Mouse (Mus musculus) stomach, embryonic 15.5 days (tissue): Measurements from ENCODE around the gene Mapt. TPM values are rescaled to one million over a fixed set of nuclear protein-coding genes. Genes with fewer than 3 reads are reported as not detected.

Experiments
- ATAC-seq: fragments of 200-750 bp; cut with Nextera tagmentation; 2 replicates; pipeline ENCODE4 v1.8.0; 2017; ENCODE audit warnings: low read depth, moderate number of reproducible peaks, moderate TSS enrichment; ENCODE audit not compliant: insufficient read depth, low FRiP score
- H3K27ac ChIP-seq: fragments of 300-500 bp; sonication (generic); 2 replicates; pipeline ENCODE4 v1.5.1; 2015; ENCODE audit warnings: mild to moderate bottlenecking, inconsistent platforms
- H3K27me3 ChIP-seq: fragments of 300-500 bp; sonication (generic); replicated peaks from 2 replicates; pipeline ENCODE4 v1.6.1; 2015; ENCODE audit warnings: inconsistent platforms
- H3K36me3 ChIP-seq: fragments of 300-500 bp; sonication (generic); 2 replicates; pipeline ENCODE4 v1.6.1; 2015; ENCODE audit warnings: inconsistent platforms
- H3K4me1 ChIP-seq: fragments of 300-500 bp; sonication (generic); 2 replicates; pipeline ENCODE4 v1.6.1; 2015; ENCODE audit warnings: inconsistent platforms
- H3K4me2 ChIP-seq: fragments of 300-500 bp; sonication (generic); 2 replicates; pipeline ENCODE4 v1.6.1; 2015; ENCODE audit warnings: mild to moderate bottlenecking, inconsistent platforms
- H3K4me3 ChIP-seq: fragments of 300-500 bp; sonication (generic); replicated peaks from 2 replicates; pipeline ENCODE4 v1.5.1; 2015; ENCODE audit warnings: inconsistent platforms
- H3K9ac ChIP-seq: fragments of 300-500 bp; sonication (generic); 2 replicates; pipeline ENCODE4 v1.6.1; 2015; ENCODE audit warnings: inconsistent platforms
- H3K9me3 ChIP-seq: fragments of 300-500 bp; sonication (generic); 2 replicates; pipeline ENCODE4 v1.6.1; 2016; ENCODE audit warnings: inconsistent platforms
- WGBS: fragments of 180-500 bp; shearing (Covaris S2); methylation state at CpG from one replicate; pipeline ENCODE4 v1.1.7; 2015; 5-methylcytosine and 5-hydroxymethylcytosine counted together
- polyA plus RNA-seq: library from polyadenylated mRNA; unstranded; fragments of >200 nt; fragmentation: Nextera tagmentation; extraction: Ambion mirVana; gene quantifications from 2 replicates; pipeline ENCODE4 v1.2.1, GENCODE M21; 2015

The Mapt gene
- polyA plus RNA-seq, 1 experiment from 2014 or later, result 15.4 TPM

DNA sequence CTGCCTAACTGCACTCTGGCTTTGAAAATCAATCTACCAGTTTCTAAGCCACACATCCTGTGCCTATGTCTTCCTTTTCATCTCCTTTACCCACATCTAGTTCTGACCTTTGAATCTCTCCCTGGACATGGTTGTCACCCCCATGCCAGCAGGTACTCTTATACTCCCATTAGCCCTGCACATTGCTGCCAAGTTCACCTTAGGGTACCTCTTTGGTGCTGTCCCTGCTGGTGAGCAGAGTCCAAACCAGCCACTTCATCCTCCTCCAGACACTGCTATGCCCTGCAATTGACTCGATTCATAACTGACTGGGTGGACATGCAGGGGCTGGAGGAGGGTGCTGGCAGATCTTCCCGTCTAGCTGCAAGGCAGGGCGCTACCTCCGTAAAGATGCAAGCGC, 50.3 kb downstream of the Mapt start:
- Histone ChIP-seq H3K36me3 (no peaks in the 10 kb centered on the region), H3K4me3 (no peak overlapping the region), H3K9ac (no peak overlapping the region), H3K9me3 (no peaks in the 10 kb centered on the region), H3K4me1 (peaks cover 4% of the 10 kb centered on the region; the same call in 1 of the 2 replicates), H3K27me3 (no peaks in the 10 kb centered on the region), H3K4me2 (no peak overlapping the region), H3K27ac (no peak overlapping the region)
- 79% methylated on average over 5 of the region's 5 CpGs for WGBS
- ATAC-seq, result no peak

GRCm38 (mm10) chr11:104287113-104287512, 55.9 kb downstream of the Mapt start:
- Histone ChIP-seq H3K4me1 (peaks cover 9% of the 10 kb centered on the region), H3K9me3 (no peaks in the 10 kb centered on the region), H3K27me3 (no peaks in the 10 kb centered on the region), H3K27ac (no peak overlapping the region), H3K4me3 (no peak overlapping the region), H3K9ac (no peak overlapping the region), H3K36me3 (no peaks in the 10 kb centered on the region), H3K4me2 (no peak overlapping the region)
- WGBS, result 93% methylated on average over 18 of the region's 18 CpGs
- no peak for ATAC-seq

- no peak overlapping the region for H3K4me2 ChIP-seq
- H3K27ac ChIP-seq, result peak overlapping the region; percentile 85
- no peaks in the 10 kb centered on the region for H3K27me3 ChIP-seq
- ATAC-seq, result no peak
- no peak overlapping the region for H3K9ac ChIP-seq
- peaks cover 9% of the 10 kb centered on the region for H3K4me1 ChIP-seq
- 57% methylated on average over 6 of the region's 6 CpGs for whole genome bisulfite sequencing
- no peaks in the 10 kb centered on the region for H3K9me3 ChIP-seq
- H3K36me3 ChIP-seq, result no peaks in the 10 kb centered on the region
- H3K4me3 ChIP-seq, result no peak overlapping the region
These were observed 57.6 kb downstream of the Mapt start for GRCm38 (mm10) chr11:104288835-104289198.

DNA sequence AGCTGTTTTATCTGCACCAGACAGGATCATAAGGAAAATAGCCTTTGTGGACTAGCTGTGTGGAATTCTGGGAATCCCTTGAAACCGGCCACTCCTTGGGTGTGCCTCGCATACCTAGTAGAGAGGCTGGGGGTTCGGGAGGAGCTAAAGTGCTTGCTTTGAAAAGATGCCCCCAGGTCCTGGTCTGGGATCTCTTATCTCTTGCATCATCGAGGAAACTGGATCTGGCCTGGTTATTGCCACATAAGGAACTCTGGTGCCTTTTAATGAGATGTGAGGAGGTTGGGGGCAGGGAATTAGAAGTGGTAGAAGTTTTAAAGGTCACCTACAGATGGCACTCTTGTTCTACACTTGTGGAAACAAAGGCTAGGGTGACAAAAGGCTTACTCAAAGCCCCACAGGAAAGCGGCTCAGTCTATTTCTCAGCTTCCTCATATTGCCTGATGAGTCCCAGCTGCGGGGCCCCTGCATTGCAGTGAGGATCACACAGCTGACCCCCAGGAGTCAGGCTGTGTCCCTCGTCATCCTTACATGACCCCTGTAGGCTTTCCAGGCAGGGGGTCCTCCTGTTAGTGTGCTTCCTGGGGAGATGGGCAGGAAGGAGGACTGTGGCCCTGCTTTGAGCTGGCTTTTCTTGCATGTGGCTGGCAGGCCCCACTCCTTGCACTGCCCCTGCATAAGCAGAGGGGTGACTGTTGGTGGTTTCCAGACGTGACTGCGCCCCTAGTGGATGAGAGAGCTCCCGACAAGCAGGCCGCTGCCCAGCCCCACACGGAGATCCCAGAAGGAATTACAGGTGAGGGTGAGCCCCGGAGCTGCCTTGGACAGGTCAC, 58.2 kb downstream of the Mapt start:
- Histone ChIP-seq H3K27me3 (no peaks in the 10 kb centered on the region), H3K9me3 (no peaks in the 10 kb centered on the region), H3K36me3 (no peaks in the 10 kb centered on the region), H3K4me2 (peak overlapping the region; percentile 16; the same call in 1 of the 2 replicates), H3K9ac (no peak overlapping the region), H3K4me3 (no peak overlapping the region), H3K4me1 (peaks cover 9% of the 10 kb centered on the region), H3K27ac (peak overlapping the region; percentile 85)
- WGBS, result 21% methylated on average over 13 of the region's 13 CpGs
- ATAC-seq, result peak; percentile 65

- Histone ChIP-seq H3K9ac (no peak overlapping the region), H3K36me3 (no peaks in the 10 kb centered on the region), H3K9me3 (no peaks in the 10 kb centered on the region), H3K27ac (no peak overlapping the region), H3K4me1 (peaks cover 12% of the 10 kb centered on the region), H3K27me3 (no peaks in the 10 kb centered on the region), H3K4me2 (no peak overlapping the region), H3K4me3 (no peak overlapping the region)
- 81% methylated on average over 7 of the region's 7 CpGs for WGBS
- 0 out of 2 replicates have a peak, but pooled peaks have one; percentile 1 for ATAC-seq
These were observed 61.4 kb downstream of the Mapt start for GRCm38 (mm10) chr11:104292443-104293220.

GRCm38 (mm10) chr11:104293241-104293640, 62.1 kb downstream of the Mapt start:
- H3K4me2 ChIP-seq, result no peak overlapping the region
- H3K4me3 ChIP-seq, result no peak overlapping the region
- H3K36me3 ChIP-seq, result no peaks in the 10 kb centered on the region
- WGBS, result 58% methylated on average over 9 of the region's 9 CpGs
- no peaks in the 10 kb centered on the region for H3K27me3 ChIP-seq
- ATAC-seq, result peak; percentile 77
- peaks cover 12% of the 10 kb centered on the region for H3K4me1 ChIP-seq
- no peak overlapping the region for H3K9ac ChIP-seq
- no peaks in the 10 kb centered on the region for H3K9me3 ChIP-seq
- H3K27ac ChIP-seq, result no peak overlapping the region

DNA sequence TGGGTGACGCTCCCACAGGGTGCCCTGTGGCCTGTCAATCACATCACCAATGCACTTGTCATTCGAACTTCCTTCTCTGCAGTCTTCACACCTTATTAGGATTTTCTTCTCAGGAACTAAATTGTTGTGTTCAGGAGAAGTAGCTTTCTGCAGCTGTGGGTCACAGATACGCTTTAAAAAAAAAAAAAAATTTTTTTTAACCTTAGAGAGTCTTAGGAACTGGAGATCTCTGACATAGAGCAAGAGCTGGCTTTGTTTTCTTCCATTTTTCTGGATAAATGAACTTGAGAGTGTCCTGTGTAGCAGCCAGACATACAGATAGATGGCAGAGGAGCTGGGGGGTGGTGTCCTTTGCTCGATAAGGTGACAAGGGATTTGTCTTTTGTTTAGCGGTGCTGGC, 64.0 kb downstream of the Mapt start:
- Histone ChIP-seq H3K27me3 (no peaks in the 10 kb centered on the region), H3K9me3 (no peaks in the 10 kb centered on the region), H3K4me3 (no peak overlapping the region), H3K4me1 (0 out of 2 replicates have a peak, but pooled peaks cover 3% of the 10 kb centered on the region), H3K36me3 (no peaks in the 10 kb centered on the region), H3K4me2 (no peak overlapping the region), H3K27ac (no peak overlapping the region), H3K9ac (no peak overlapping the region)
- WGBS, result 51% methylated on average over 5 of the region's 5 CpGs
- ATAC-seq, result no peak

DNA sequence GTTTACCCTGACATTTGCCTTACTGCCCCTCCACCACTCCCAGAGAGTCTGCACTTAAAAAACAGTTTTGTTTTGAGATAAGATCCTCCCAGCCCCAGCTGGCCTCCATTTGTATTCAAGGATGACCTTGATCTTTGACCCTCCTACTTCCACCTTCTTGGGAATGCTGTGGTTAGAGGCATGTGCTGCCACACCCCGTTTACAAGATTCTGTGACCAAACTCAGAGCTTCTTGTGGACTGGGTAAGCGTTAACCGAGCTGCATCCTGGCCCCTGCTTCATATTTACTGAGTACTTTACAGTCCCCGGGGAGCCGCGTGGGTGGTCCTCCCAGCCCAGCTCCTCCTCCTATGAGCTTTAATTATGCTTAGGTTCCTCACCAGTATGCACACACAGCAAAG, 64.5 kb downstream of the Mapt start:
- Histone ChIP-seq H3K9ac (no peak overlapping the region), H3K27me3 (no peaks in the 10 kb centered on the region), H3K36me3 (no peaks in the 10 kb centered on the region), H3K27ac (no peak overlapping the region), H3K4me1 (0 out of 2 replicates have a peak, but pooled peaks cover 3% of the 10 kb centered on the region), H3K4me3 (no peak overlapping the region), H3K9me3 (no peaks in the 10 kb centered on the region), H3K4me2 (no peak overlapping the region)
- WGBS, result 14% methylated on average over 6 of the region's 6 CpGs
- no peak for ATAC-seq

DNA sequence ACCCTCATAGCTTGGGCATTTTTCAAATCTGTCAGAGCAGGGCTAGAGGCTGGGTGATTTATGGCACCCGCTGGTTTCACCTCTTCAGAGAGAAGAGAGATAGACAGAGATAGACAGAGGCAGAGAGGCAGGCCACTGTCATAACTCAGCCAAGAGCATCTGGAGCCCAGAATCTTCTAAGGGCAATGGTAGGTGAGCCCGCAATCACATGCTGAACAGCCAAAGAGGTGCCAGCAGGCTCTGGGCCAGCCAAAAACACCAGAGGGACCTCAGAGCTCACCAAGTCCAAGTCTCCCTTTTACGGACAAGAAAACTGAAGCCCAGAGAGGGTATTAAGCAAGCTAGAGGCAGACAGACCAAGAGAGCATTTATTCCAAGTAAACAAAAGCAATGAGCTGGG, 66.5 kb downstream of the Mapt start:
- WGBS, result 79% methylated on average over 3 of the region's 3 CpGs
- H3K4me3 ChIP-seq, result no peak overlapping the region
- H3K27ac ChIP-seq, result no peak overlapping the region
- H3K27me3 ChIP-seq, result no peaks in the 10 kb centered on the region
- no peak overlapping the region for H3K4me2 ChIP-seq
- ATAC-seq, result no peak
- H3K9me3 ChIP-seq, result no peaks in the 10 kb centered on the region
- 0 out of 2 replicates have a peak, but pooled peaks cover 3% of the 10 kb centered on the region for H3K4me1 ChIP-seq
- no peaks in the 10 kb centered on the region for H3K36me3 ChIP-seq
- no peak overlapping the region for H3K9ac ChIP-seq

DNA sequence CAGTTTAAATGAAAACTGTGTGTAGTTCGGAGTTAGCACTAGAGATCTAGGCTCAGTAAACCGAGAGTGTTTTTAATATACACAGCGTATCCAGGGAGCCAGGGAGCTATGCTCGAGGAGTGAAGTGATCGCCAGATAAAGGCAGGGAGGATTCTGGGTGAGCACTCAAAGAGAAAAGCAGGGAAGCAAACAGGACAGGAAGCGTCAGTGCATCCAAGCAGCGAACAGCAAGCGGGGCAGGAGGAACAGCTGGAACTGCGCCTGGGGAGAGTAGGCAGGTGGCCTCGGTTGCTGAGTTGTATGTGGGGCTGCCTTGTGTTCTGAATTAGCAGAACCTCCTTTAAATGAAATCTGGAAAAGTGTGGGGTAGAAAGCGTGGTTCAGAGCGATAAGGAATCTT, 71.4 kb downstream of the Mapt start:
- WGBS, result 42% methylated on average over 12 of the region's 12 CpGs
- H3K27me3 ChIP-seq, result no peaks in the 10 kb centered on the region
- no peak for ATAC-seq
- H3K4me3 ChIP-seq, result no peak overlapping the region
- no peaks in the 10 kb centered on the region for H3K9me3 ChIP-seq
- no peaks in the 10 kb centered on the region for H3K36me3 ChIP-seq
- no peak overlapping the region for H3K27ac ChIP-seq
- H3K4me2 ChIP-seq, result no peak overlapping the region
- no peaks in the 10 kb centered on the region for H3K4me1 ChIP-seq
- H3K9ac ChIP-seq, result no peak overlapping the region

DNA sequence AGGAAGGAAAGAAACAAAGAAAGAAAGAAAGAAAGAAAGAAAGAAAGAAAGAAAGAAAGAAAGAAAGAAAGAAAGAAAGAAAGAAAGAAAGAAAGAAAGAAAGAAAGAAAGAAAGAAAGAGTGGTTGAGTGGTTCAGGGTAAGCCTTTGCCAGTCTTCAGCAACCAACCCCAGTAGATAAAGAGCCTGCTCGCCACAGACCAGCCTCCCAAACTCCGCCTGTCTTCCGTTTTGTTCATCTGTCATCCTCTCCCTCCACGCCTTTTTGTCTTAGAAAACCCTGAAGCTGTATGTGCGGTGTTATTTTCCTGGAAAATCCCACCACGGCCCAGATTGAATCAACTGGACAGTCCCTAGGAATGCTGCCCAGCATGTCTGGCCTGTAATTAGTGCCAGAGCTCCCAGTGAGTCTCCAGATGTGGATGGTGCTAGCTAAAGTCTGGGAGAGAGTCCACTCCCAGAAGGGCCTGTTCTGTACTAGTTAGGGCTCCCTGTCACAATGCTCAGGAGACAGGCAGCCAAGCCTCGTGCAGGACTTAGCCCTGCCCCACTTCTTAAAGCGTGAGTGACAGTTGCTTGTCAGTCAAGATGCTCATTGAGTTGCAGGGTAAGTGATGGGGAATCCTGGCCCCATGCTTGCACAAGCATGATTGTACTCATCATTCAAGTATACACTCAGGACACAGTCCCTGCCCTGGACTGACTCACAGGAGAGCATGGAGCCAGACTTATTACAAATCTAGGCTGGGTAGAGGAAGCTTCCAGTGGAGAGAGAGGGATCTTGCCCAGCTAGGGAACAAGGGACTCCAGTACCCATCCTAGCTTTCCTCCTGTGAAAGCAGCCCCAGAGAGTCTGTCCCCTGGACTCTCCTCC, 72.1 kb downstream of the Mapt start:
- Histone ChIP-seq H3K4me3 (no peak overlapping the region), H3K27ac (no peak overlapping the region), H3K9ac (no peak overlapping the region), H3K9me3 (no peaks in the 10 kb centered on the region), H3K27me3 (no peaks in the 10 kb centered on the region), H3K4me1 (no peaks in the 10 kb centered on the region), H3K36me3 (no peaks in the 10 kb centered on the region), H3K4me2 (no peak overlapping the region)
- 56% methylated on average over 8 of the region's 8 CpGs for WGBS
- no peak for ATAC-seq
